Mouse (Mus musculus): ENCODE results near the gene Loxl3.

Gene Loxl3

GRCm38 (mm10) chr6:83053136-83053960 lies 19.4 kb downstream of the Loxl3 start:
- DNase-seq (ENCODE audit: low spot score) = no peak

- peak; percentile 97 for DNase-seq (ENCODE audit: low spot score)
These were observed 20.3 kb downstream of the Loxl3 start, which contains the start of gene Aup1 for GRCm38 (mm10) chr6:83054074-83054851. TSS of gene Aup1 (plus strand) at chr6:83054521.

- no peak for DNase-seq (ENCODE audit: low spot score)
These were observed 21.0 kb downstream of the Loxl3 start, which contains the start of gene Htra2 for GRCm38 (mm10) chr6:83054871-83055431. TSS of gene Htra2 (minus strand) at chr6:83055273.

GRCm38 (mm10) chr6:83057790-83058189 lies 23.8 kb downstream of the Loxl3 start, which contains the start of gene Dqx1:
TSS of gene Dqx1 (plus strand) at chr6:83057844.
- DNase-seq (ENCODE audit: low spot score) = no peak

DNA sequence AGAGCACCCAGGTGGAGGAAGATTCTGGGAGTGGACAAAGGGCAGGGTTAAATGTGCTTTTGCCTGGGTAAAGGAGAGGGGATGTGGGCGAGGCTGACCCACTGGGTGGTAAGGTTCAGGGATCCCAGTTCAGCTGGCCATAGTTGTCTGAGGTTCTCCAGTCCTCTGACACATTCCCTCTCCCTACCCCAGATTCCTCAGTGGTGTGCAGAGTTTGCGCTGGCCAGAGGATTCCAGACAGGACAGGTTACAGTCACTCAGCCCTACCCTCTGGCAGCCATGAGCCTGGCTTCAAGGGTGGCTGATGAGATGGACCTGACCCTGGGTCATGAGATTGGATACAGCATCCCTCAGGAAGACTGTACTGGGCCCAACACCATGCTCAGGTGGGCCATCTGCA lies 24.8 kb downstream of the Loxl3 start:
- DNase-seq (ENCODE audit: low spot score) = no peak

- no peak for DNase-seq (ENCODE audit: low spot score)
These were observed 32.0 kb downstream of the Loxl3 start for GRCm38 (mm10) chr6:83065995-83066394.

GRCm38 (mm10) chr6:83066441-83066840 lies 32.5 kb downstream of the Loxl3 start:
- no peak for DNase-seq (ENCODE audit: low spot score)

DNA sequence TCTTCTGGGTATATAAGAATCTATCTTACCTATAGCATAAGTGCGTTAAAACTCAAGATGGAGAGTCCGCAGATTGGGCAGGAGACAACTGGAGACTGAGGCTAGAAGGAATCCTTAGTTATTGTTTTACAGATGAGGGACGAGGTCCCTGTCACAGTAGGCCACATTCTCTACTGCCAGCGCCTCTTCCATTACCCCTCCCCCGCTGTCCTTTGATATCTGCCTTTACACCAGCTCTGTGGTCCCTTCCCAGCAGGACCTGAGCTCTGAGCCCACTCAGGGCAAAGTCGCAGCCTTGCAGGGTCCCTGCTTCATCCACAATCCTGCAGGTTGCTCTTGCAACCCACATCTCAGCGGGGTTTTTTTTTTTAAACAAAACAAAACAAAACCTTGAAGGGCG lies 34.2 kb downstream of the Loxl3 start:
- no peak for DNase-seq (ENCODE audit: low spot score)

- DNase-seq (ENCODE audit: low spot score) = no peak
These were observed 34.9 kb downstream of the Loxl3 start for GRCm38 (mm10) chr6:83068706-83069487.

DNA sequence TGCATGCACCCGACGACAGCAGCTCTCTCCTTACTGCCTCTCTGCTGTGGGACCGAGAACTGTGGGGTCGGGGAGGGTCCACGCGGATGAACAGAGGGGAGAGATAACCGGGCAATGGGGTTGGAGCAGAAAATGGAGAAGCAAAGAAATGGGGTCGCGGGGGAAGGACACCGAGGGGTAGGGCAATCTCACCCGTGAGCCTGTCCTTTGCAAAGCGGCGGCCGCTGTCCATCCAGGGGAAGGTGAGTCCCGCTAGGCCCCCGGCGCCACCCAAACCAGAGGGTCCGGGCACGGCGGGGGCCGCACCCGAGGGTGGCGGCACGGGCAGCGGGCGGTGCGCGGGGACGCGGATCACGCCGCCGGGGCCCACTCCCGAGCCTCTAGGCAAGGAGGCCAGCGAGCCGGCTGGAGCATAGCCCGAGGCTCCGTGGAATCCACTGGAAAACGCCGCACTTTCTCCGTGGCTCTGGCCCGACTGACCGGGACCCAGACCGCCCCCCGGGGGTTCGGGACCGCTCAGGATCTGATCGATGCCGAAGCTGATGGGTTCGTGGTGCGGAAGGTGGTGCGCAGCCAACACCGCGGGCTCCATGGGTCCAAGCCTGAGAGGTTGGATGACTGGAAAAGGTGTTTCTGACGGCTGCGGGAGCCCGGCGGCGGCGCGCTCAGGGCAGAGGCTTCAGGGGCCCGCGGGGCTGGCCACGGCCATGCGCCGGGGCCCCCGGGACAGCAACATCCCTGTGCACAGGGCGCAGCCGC lies 35.7 kb downstream of the Loxl3 start:
- no peak for DNase-seq (ENCODE audit: low spot score)

GRCm38 (mm10) chr6:83070247-83070310 lies 36.1 kb downstream of the Loxl3 start, which contains the start of gene Tlx2:
TSS of gene Tlx2 (minus strand) at chr6:83070293.
- no peak for DNase-seq (ENCODE audit: low spot score)

DNA sequence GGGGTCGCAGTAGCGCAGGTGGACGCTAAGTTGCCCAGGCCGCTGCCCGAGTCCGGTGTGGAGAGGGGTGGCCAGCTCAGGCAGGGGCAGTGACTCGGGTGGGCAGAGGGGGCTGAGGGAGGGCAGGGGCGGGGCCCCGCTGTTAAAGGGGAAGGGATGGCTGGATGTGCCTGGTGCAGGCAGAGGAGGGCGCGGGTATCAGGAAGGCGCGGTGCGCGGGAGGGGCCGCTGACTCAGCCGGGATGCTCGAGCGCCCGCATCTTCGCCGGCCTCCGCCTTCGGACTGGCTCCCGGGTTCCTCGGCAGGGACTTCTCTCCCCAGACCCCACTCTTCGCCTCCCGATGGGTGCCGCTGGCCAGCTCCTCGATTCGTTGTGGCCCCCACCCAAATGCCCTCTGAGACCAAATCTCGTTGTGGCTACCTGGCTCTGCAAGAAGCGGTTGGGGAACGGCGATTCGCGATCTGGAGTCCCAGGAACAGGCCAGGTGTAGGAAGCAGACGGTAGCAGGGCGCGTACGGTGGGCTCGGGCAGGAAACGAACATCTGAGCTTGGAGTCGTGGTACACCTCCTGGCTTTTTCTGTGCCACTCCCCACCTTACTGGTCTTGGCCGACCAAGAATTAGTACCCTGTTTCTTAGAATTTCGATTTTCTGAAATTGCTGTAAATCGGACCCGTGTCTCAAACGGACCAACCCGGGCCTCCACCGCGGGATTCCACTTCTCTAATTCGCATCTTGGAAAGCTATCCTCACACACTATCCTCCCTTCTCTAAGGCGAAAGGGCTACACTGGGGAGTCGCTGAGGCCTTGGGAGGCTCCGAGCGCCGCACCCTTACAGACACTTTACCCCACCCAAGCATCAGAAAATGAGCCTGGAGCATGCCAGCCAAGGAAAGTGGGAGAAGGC lies 36.6 kb downstream of the Loxl3 start:
- DNase-seq (ENCODE audit: low spot score) = no peak

GRCm38 (mm10) chr6:83071220-83071619 lies 37.2 kb downstream of the Loxl3 start:
- no peak for DNase-seq (ENCODE audit: low spot score)

DNA sequence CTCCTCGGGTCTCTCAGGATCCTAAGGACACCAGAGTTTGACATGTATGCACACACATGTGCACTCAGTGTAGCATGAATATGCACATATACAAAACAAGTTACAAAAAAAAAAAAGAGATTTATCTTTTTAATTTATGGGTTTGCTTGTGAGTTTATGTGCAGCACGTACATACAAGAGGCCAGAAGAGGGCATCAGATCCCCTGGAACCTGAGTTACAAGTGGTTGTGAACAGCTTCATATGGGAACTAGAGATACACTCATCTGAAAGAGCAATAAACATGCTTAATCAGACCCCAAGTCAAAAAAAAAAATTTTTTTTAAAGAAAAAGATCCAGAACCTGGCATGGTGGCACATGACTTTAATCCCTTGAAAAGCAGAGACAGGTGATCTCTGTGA lies 41.0 kb downstream of the Loxl3 start:
- no peak for DNase-seq (ENCODE audit: low spot score)

GRCm38 (mm10) chr6:83077630-83078323 lies 43.8 kb downstream of the Loxl3 start, which contains the start of gene Pcgf1:
TSS of gene Pcgf1 (plus strand) at chr6:83077869.
- DNase-seq (ENCODE audit: low spot score) = no peak

DNA sequence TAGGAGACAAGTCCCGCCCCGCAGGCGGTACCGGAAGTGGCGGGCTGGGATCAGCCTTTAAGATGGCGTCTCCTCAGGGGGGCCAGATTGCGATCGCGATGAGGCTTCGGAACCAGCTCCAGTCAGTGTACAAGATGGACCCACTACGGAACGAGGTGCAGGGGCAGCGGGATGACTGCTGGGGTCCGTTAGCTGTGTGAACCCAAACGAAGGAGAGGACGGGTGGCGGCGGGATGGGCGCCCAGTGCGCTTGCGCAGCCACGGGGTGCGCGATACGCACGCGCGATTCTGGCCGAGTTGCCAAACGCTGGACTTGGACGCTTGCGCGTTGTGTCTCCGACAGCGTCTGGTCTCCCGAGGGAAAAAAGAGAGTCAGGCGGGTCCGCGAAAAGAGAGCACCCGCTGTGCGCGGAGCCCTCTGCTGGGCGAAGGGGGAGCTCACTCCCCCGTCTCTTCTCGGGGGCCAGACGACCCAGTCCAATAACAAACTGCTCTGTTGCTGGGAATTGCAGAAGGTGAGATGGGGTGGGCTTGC lies 44.4 kb downstream of the Loxl3 start:
- DNase-seq (ENCODE audit: low spot score) = peak; percentile 98

GRCm38 (mm10) chr6:83080210-83080609 lies 46.2 kb downstream of the Loxl3 start:
- DNase-seq (ENCODE audit: low spot score) = no peak

DNA sequence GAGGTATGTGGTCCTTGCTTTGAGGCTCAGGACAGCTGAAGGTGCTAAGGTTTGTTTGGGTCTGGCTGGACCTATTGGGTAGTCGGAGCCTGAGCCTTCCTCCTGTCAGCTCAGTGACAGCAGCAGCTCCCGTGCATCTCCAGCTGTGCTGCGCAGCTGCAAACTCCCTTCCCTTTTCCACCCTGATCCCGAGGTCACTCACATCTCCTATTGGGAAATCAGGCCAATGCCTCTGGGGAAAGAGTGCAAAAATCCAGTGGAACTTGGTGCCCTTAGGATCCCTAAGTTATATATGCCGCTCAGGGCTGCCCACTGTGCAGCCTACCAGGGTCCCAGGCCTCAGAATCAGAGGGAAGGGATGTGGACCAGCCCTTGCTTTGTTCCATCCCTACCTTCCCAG lies 49.5 kb downstream of the Loxl3 start:
- DNase-seq (ENCODE audit: low spot score) = no peak

- DNase-seq (ENCODE audit: low spot score) = no peak
These were observed 50.5 kb downstream of the Loxl3 start for GRCm38 (mm10) chr6:83084477-83084876.
